Mouse (Mus musculus) G1E (cell line): ENCODE results near the gene Grhl3.

Source experiments
- CTCF ChIP-seq: IDR thresholded peaks from 2 replicates; pipeline ENCODE4 v1.5.1; 2012; ENCODE audit warnings: low read depth, low read length, inconsistent platforms, mixed read lengths
- GATA1 ChIP-seq: IDR thresholded peaks from 2 replicates; pipeline ENCODE4 v1.6.1; 2012; ENCODE audit warnings: borderline replicate concordance, low read length, inconsistent platforms, mixed read lengths
- TAL1 ChIP-seq: conservative IDR thresholded peaks from 2 replicates; pipeline ENCODE4 v1.6.1; 2012; ENCODE audit warnings: low read depth, low read length, inconsistent platforms, mixed read lengths

DNA sequence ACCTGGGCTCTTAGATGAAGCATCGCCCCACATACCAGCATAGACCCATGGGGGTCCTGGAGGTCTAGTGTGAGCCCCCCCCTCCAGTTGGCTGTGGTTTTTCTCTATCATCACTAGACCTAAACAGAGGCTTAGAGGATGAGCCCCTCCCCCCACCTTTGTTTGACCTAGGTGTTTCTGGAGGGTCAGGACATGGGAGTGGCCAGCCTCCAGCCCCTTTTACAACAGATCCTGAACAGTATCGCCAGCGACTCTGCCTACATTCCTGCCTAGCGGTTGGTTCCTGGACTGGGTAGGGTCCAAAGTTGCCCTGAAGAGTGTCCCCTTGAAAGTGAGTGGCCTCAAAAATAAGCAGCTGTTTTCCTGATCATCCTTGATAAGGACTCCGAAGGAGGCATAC is 5.1 kb upstream of the Grhl3 start:
- no peak for TF ChIP-seq CTCF
- no peak for TF ChIP-seq TAL1
- TF ChIP-seq GATA1, result no peak
